Mouse (Mus musculus) thymus, postnatal 25 days (tissue): Measurements from ENCODE around the gene Cxcl12.

ENCODE experiments used
- DNase-seq: peaks from one replicate; pipeline ENCODE4 v3.0.0; 2022

Cxcl12 gene

GRCm38 (mm10) chr6:117168321-117169011 is at the start of gene Cxcl12:
Cxcl12 (plus strand) TSS chr6:117168535.
- DNase-seq: no peak

DNA sequence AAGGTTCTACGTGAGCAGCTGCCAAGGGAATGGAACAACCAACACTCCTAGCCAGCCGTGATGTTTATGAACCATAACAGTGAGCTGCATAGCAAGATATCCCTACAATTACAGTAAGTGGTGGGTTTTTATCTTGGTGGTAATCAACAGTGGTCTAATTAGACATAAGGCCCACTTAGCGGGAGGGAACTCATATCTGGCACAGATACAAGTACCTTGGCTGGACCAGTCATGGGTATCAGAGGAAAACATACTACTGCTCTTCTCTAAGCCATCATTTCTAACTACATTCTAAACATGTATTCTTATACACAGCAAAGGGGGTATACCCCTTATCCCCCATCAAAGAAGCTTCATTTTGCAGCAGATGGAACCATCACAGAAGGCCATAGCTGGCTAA is 46.3 kb upstream of the Cxcl12 start:
- DNase-seq: no peak

DNA sequence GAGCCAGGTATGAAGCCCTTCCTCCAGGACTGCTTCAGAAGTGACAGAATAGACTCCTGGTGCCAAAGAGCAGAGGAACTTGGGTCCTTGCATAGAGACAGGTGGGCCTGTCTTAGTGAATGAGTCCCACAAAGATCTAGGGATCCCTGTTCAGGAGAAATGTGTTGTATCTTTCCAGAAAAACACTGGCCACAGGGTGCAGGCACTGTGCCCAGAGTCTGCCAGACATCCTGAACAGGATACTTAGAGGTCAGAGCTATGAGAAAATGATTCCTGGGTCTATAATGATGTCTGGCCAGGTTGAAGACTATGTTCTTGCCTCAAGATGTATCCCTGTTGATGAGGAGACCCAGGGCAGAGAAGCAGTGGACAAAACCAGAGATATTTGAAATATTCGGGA is 42.0 kb upstream of the Cxcl12 start:
- no peak for DNase-seq

- no peak for DNase-seq
Measured at GRCm38 (mm10) chr6:117129443-117129842, 38.9 kb upstream of the Cxcl12 start.

DNA sequence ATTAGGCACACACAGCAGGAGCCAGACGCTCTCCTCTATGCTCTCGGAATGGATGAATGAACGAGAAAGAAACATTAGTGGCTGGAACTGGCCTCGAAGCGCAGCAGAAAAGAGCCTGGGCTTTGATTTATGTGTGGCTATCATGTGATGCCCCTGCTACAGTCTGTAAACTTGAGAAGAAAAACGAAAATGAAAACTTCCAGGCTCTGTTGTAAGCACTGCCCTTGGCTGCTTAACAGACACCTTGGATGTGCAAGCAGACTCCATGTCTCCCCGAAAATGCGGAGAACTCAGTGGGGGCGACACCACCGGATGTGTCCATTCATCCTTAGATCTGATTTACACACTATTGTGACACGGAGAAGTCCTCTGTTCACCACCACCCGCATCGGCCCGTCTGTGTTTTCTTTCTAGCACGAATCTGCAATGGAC is 37.6 kb upstream of the Cxcl12 start:
- DNase-seq: no peak

DNA sequence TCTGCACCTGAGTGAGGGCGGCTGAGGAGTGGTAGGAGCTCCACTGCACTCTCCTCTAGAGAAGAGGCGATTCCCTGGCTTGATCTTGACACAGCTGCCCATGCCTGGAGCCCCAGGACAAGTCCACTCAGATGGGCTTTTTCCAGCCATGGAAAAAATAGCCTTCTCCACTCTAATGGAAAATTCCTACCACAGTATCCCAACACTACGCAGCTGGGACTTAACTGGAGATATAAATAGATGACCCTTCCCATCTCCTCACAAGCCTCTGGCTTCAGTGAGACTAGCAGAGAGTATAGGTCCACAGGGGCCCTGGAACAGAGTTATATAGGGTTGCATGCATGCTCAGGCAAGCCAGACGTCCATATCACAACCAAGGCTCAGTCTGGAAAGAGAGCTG is 33.8 kb upstream of the Cxcl12 start:
- no peak for DNase-seq

DNA sequence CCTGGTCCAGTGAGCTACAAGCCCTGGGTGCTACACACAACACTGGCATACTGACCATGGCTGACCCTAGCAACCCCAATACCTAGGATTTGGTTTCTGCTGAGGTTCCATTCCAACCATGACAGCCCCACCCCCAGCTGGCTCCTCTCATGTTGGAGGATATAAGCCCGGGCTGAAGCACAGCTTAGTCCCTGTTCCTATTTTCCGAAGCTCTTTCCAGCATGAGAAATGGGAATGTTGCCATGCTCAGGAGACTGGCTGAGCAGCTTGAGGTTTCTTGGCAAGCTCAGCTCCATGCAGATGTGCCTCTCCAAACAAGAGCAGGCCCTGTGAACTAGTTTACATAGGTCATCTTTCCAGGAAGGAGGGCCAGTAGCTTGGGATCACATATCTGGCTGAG is 30.6 kb upstream of the Cxcl12 start:
- no peak for DNase-seq

DNA sequence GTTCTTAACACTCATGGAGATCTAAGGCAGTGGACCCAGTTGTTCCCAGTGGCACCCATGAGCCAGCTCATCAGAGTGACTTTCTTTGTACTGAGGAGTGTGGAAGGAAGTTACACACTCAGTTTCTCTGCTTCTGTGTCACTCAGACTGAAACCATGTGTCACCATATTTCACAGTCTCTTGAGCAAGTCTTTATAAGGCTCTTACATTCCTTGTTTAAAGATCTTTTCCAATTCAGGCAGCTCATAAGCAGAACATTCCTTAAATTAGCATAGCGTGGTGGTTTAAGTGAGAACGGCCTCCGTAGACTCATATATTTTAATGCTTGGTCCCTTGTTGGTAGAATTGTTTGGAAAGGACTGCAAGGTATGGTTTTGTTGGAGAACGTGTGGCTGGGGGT is 27.4 kb upstream of the Cxcl12 start:
- DNase-seq: no peak

- DNase-seq: no peak
Measured at GRCm38 (mm10) chr6:117146951-117147350, 21.4 kb upstream of the Cxcl12 start.

DNA sequence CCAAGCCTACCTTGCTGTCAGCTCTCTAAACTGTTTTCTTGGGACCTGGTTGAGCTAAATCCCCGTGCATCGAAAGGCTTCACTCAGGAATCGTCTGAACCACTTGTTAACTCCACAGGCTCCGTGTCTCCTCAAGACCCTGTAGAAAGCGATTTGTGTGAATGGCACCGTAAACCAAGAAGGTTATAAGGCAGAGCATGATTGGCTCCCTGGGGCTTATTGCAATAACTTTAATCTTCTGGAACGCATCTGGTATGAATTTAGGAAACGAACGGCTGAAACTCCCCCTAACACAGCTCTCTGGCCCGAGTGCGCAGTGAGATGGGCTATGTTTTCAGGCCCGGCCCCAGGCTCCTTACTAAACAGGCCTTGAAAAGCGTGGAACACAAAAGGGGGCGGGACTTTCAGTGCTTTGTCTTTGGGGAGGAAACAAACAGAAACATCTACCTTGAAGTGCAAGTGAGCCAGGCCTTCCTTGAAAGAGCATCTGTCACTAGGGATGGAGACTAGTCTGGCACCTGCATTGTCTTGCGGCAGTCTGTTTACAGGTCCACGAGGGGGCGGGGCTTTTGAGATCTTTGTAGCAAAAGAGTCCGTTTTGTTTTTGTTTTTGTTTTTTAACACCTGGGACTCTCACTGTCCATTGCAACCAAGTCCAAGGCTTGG is 16.7 kb upstream of the Cxcl12 start:
- no peak for DNase-seq

- DNase-seq: no peak
Measured at GRCm38 (mm10) chr6:117153046-117153445, 15.3 kb upstream of the Cxcl12 start.

GRCm38 (mm10) chr6:117156846-117157245 is 11.5 kb upstream of the Cxcl12 start:
- DNase-seq: no peak

GRCm38 (mm10) chr6:117159710-117160690 is 8.3 kb upstream of the Cxcl12 start:
- DNase-seq: no peak

DNA sequence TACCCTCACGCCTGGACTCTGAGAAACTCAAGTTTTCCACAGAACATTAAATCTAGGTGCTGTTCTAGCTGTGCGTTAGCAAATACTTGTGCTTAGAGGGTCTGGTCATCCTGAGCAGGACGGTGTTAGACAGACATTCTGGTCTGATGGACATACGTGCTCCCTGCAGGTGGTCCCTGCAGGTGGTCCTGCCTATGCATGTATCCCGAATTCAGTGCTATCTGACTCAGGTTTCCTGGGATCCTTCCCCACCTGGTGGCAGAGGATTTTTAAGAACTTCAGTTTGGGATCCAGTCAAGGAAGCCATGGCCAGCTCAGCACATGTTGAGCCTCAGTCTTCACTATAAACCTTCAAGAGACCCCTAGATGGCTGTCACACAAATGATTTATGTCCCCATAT is 4.8 kb upstream of the Cxcl12 start:
- no peak for DNase-seq

DNA sequence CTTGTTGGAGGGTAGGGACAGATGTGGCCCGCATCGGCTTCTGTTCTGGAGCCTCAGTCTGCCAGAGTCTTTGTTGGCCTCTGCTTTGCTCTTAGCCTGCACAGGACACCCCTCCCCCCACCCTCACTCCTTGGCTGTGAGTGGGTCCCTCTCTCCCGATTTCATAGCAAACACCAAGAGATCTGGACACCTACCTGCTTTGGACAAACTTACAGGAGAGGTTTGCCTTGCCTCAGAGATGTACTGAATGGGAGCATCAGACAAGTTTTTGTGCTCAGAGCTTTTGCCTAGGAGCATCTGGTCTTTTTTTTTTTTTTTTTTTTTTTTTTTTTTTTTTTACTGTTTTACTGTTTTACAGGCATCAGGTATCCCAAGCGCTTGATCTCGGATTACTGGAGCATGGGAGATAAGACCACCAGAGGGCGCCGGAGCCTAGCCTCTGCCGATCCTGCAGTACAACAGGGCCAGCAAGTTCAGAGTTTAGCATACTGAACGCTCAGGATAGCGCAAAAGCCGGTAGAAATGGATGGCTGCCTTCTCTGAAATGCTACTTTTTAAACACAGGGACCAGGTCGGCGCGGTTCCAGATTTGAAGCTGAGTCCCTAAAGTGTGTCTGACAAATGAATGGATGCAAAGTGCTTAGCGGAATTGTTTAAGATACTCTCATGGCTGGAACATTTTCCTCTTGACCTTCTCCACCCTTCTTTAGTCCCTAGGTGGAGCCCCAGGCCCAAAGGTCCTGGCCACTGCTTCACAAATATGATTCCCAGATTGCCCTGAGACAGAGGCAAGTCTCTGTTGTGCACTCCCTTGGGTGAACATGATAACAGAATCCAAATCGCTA is 1.5 kb upstream of the Cxcl12 start:
- DNase-seq: peak; percentile 49

- DNase-seq: no peak
Measured at GRCm38 (mm10) chr6:117167426-117167730, 957 bp upstream of the Cxcl12 start.

DNA sequence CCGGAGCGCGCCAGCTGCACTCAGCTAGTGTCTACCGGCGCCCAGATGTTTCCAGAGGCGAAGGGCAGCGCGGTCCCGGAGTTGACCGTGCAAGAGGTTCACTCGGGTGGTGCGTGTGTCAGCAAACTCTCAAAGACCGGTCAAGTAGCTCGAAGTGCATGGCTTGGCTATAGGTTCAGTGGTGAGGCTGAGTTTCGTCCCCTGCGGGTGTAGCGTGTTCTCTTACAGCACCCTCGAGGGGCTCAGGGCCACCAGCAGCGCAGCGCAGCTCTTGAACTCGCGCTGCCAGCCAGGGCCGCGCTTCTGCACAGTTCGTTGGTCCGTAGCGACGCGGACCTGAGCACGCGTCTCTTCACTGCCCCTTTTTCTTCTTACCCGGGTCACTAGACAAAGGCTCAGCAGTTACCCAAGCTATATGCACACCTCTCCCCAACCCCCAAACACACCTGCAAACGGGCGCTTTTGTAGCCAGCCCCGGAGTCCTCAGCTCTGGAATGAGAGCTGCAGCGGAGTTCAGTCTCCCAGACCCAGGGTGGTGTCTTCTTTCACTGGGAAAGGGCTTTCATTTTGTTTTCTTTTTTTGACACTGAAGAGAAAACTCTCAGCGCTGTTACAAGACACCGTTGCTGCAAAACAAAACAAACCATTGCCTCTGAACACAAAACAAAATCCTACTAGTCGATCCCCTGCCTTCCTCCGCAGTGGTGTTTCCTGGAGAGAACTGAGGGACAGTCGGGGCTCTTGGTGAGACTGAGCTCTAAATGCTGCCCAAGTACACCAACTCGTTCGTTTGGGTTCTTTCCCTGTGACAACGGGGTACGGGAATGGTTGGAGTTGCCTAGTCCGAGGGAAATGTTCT is 945 bp downstream of the Cxcl12 start:
- DNase-seq: no peak

- no peak for DNase-seq
Measured at GRCm38 (mm10) chr6:117169910-117170747, 1.8 kb downstream of the Cxcl12 start.

DNA sequence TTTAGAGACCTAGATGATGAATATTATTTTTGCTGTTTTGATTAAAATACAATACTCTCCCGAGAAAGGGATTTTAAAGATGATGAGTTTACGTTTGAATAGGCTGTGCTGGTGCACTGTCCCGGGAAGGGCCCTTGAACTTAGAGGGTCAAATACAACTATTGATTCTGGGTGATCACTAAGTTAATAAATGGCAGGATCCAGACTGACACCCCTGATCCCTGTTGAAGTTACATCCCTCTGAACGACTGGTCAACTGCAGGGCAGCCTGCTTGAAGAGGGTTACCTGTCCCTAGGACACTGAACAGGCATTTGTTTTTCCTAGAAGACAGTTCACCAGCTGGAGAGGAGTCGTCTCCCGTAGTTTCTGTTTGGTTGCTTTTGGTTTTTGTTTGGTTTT is 4.0 kb downstream of the Cxcl12 start:
- DNase-seq: no peak

- peak; percentile 25 for DNase-seq
Measured at GRCm38 (mm10) chr6:117173876-117174275, 5.5 kb downstream of the Cxcl12 start.
